Mouse (Mus musculus): ENCODE data around the gene Stat5b. TPM values are rescaled to one million over a fixed set of nuclear protein-coding genes. Genes with fewer than 3 reads are reported as not detected.
A peak's percentile ranks its signal among the peaks of the same experiment; 100 is the strongest.

Stat5b gene
- polyA plus RNA-seq, 1 experiment from 2014 or later: 14.9 TPM

DNA sequence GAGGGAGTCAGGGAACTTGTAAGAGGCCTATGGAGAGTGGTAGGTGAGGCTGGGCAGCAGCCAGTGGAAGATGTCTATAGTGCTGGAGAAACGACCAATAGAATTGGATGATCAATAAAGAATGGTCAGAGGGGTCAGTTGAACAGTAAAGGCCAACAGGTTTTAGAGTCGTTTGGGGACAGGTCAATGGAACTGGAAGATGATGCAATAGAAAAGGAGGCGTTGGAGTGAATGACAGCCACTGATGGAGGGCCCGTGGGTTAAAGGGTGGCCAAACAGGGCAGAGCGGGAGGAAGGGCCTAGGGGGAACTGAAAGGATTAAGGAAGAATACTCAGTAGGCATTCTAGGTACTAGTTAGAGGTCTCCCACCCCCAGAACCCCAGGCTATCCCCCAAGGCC is 103.4 kb downstream of the Stat5b start:
- no peaks in the 10 kb centered on the region for H3K36me3 ChIP-seq (replicated peaks)
- H3K4me1 ChIP-seq: peaks cover 6% of the 10 kb centered on the region
- H3K27ac ChIP-seq (replicated peaks): no peak overlapping the region
- 74% methylated on average over 5 of the region's 5 CpGs for WGBS
- no peak overlapping the region for H3K4me3 ChIP-seq
- peaks cover 33% of the 10 kb centered on the region for H3K27me3 ChIP-seq (replicated peaks; ENCODE audit: low read depth, poor library complexity, severe bottlenecking)
- no peak for DNase-seq (ENCODE audit: low spot score)
- no peaks in the 10 kb centered on the region for H3K9me3 ChIP-seq

DNA sequence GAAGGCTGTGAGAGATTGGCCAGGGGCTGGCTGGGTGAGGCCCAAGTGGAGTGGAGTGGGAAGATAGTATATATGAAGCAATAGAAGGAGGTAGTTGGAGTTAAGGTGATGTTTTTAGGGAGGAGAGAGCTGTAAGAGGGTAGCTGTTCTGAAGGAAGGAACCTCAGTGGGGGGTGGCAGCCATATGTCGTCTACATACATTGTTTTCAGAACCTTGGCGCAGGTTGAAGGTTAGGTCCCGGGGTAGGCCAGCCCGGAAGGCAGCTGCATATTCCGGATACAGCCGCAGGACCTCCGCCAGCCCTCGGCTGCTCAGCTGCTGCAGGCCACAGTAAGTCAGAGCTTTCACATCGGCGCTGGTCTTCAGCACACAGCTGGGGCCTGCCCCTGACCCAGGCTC is 104.0 kb downstream of the Stat5b start:
- H3K36me3 ChIP-seq (replicated peaks): no peaks in the 10 kb centered on the region
- H3K9me3 ChIP-seq: no peaks in the 10 kb centered on the region
- H3K4me1 ChIP-seq: peaks cover 6% of the 10 kb centered on the region
- no peak for DNase-seq (ENCODE audit: low spot score)
- no peak overlapping the region for H3K4me3 ChIP-seq
- no peak overlapping the region for H3K27ac ChIP-seq (replicated peaks)
- peaks cover 30% of the 10 kb centered on the region for H3K27me3 ChIP-seq (replicated peaks; ENCODE audit: low read depth, poor library complexity, severe bottlenecking)
- 82% methylated on average over 10 of the region's 10 CpGs for WGBS

DNA sequence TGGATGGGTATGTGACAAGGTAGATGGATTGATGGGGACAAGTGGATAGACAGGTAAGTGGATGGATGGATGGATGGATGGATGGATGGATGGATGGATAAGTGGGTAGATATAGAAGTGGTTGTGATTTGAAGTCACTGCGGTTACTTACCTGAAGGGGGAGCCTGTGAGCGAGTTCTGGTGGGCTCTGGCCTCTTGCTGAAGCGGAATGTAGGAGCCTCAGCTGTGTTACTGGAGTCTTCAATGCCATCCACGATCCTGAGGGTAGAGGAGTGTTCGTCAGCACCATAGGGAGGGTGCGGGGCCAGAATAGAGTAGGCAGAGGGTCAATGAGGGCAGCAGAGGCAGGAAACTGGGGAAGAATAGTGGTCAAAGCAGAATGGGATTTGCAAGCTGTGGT is 105.4 kb downstream of the Stat5b start:
- H3K9me3 ChIP-seq: no peaks in the 10 kb centered on the region
- peaks cover 23% of the 10 kb centered on the region for H3K27me3 ChIP-seq (replicated peaks; ENCODE audit: low read depth, poor library complexity, severe bottlenecking)
- H3K4me3 ChIP-seq: no peak overlapping the region
- WGBS: 15% methylated on average over 6 of the region's 6 CpGs
- peaks cover 6% of the 10 kb centered on the region for H3K4me1 ChIP-seq
- H3K36me3 ChIP-seq (replicated peaks): no peaks in the 10 kb centered on the region
- peak; percentile 60 for DNase-seq (ENCODE audit: low spot score)
- no peak overlapping the region for H3K27ac ChIP-seq (replicated peaks)

DNA sequence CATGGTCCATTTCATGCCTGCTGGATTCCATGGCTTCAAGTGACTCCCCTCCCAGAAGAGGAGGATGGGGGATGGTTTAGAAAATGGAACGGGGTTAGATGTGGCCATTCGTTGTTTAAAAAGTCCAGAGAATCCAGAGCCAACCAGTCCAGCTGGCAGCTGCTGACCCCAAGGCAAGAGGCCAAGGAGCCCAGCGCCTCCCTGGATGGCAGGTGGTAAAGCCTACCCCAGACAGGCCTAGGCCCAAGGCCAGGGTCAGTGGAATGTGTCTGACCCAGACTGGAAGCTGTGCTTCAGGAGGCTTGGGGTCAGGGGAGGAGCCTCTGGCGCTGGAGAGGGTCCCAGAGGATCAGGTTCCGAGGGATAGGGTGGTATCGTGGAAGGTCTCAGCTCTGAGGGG is 109.2 kb downstream of the Stat5b start:
- no peak for DNase-seq (ENCODE audit: low spot score)

DNA sequence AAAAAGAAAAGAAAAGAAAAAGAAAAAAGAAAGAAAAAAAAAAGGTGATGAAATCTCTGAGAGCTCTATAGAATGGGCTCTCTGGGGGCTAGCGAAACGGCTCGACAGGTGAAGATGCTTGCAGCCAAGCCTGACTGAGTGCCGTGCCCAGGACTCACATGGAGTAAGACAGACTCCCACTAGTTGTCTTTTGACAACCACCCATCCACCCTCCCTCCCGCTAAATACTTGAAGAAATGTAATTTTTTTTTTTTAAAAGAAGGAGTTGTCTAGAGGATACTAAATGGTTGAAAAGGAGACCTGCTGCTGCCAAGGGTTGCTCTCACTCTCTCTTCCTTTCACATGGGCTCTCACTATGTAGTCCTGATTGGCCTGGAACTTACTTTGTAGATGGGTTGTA is 111.8 kb downstream of the Stat5b start:
- Histone ChIP-seq H3K27me3 (replicated peaks; ENCODE audit: low read depth, poor library complexity, severe bottlenecking) (no peaks in the 10 kb centered on the region), H3K27ac (replicated peaks) (peak overlapping the region; percentile 91), H3K4me1 (peaks cover 22% of the 10 kb centered on the region), H3K9me3 (no peaks in the 10 kb centered on the region), H3K4me3 (peak overlapping the region; percentile 97), H3K36me3 (replicated peaks) (0 out of 2 replicates have a peak, but pooled peaks cover 5% of the 10 kb centered on the region)
- no peak for DNase-seq (ENCODE audit: low spot score)
- WGBS: 26% methylated on average over 5 of the region's 5 CpGs

More for the DNA sequence above, 109.2 kb downstream of the Stat5b start:
- H3K9me3 ChIP-seq: no peaks in the 10 kb centered on the region
- H3K4me3 ChIP-seq: no peak overlapping the region
- H3K4me1 ChIP-seq: peaks cover 21% of the 10 kb centered on the region
- no peak overlapping the region for H3K27ac ChIP-seq (replicated peaks)
- H3K27me3 ChIP-seq (replicated peaks; ENCODE audit: low read depth, poor library complexity, severe bottlenecking): no peaks in the 10 kb centered on the region
- H3K36me3 ChIP-seq (replicated peaks): no peaks in the 10 kb centered on the region
- WGBS: 80% methylated on average over 6 of the region's 6 CpGs

DNA sequence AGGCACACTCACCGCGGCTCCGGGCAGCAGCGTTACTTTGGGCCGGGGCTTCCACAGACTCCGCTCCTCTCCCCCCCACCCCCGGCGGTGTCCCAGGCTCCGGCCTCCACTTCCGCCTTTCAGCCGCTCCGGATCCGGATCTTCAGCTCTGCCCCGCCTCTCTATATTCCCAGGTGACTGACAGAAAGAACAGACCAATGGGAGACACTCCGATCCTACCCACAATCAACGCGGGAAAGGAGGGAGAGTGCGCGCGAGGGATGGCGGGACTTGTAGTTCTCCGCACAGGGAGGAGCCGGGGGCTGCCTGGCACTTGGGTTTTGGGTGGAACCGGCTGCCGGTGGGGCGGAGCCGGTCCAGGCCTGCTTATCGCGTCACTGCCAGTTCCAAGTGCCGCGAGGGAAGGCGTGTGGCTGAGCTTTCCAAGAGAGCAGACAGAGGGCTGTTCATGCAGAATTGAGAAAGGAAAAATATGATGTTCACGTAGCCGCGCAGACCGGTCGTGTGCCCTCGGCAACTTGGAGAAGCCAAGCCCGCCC is 112.4 kb downstream of the Stat5b start, which contains the start of gene Rab5c:
Rab5c (minus strand) TSS at position 150 of the 539 bp plus-strand sequence.
- peak within 1 kb of the TSS; percentile 97 for H3K4me3 ChIP-seq
- peak within 1 kb of the TSS; percentile 91 for H3K27ac ChIP-seq (replicated peaks)
- WGBS: under 1% methylated on average over 39 of the region's 39 CpGs
- DNase-seq (ENCODE audit: low spot score): peak; percentile 99
- H3K9me3 ChIP-seq: no peaks in the 10 kb centered on the region
- no peaks in the 10 kb centered on the region for H3K27me3 ChIP-seq (replicated peaks; ENCODE audit: low read depth, poor library complexity, severe bottlenecking)
- H3K36me3 ChIP-seq (replicated peaks): peaks cover 8% of the 10 kb centered on the region
- H3K4me1 ChIP-seq: peaks cover 22% of the 10 kb centered on the region

DNA sequence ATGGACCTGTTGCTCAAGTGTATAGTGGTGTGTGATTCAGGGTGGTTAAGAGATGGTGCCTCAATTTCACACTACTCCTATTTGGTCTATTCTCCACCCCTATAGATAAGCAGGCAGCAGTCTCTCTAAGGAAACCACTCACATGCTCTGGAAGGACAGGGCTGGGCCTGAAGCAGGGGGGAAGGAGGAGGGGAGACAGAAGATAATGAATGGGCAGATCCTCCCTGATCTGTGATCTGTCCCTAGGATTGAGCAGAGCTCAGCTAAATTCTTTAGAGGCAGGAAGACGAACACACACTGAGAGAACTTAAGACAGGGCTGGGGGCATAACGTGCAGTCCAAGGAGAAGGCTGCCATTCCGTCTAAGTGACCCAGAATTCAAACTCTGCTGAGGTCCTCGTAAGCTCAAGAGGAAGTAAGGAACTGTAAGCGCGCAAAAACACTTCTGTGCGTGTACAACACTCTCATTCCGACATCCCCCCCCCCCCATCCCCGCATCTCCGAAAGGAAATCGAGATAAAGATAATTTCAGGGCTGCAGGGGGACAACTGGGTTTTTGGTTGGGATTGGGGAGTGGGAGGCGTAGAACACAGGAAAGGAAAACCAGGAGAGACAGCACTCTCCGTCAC is 113.3 kb downstream of the Stat5b start:
- DNase-seq (ENCODE audit: low spot score): no peak
- WGBS: 2% methylated on average over 13 of the region's 13 CpGs
- H3K27ac ChIP-seq (replicated peaks): peak overlapping the region; percentile 91
- H3K27me3 ChIP-seq (replicated peaks; ENCODE audit: low read depth, poor library complexity, severe bottlenecking): no peaks in the 10 kb centered on the region
- H3K4me3 ChIP-seq: peak overlapping the region; percentile 97
- peaks cover 17% of the 10 kb centered on the region for H3K36me3 ChIP-seq (replicated peaks)
- no peaks in the 10 kb centered on the region for H3K9me3 ChIP-seq
- H3K4me1 ChIP-seq: peaks cover 22% of the 10 kb centered on the region

DNA sequence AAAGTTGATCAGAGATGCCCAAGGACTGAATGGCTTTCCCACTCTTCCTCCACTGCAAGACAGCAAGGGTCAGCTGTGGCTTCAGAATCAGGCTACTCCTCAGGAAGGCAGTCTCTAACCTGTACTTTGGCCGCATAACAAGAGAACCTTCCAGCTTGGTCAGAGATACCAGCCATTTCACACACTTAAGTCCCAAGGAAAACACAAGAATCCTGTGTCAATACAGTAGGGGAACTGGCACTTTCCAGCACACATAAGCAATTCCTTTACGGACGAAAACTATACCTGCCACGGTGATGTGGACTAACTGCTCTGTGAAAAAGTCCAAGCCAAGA is 113.8 kb downstream of the Stat5b start:
- H3K36me3 ChIP-seq (replicated peaks): peaks cover 22% of the 10 kb centered on the region
- H3K9me3 ChIP-seq: no peaks in the 10 kb centered on the region
- peak overlapping the region; percentile 97 for H3K4me3 ChIP-seq
- H3K27me3 ChIP-seq (replicated peaks; ENCODE audit: low read depth, poor library complexity, severe bottlenecking): no peaks in the 10 kb centered on the region
- peaks cover 22% of the 10 kb centered on the region for H3K4me1 ChIP-seq
- 86% methylated on average over 4 of the region's 4 CpGs for WGBS
- no peak for DNase-seq (ENCODE audit: low spot score)
- no peak overlapping the region for H3K27ac ChIP-seq (replicated peaks)

DNA sequence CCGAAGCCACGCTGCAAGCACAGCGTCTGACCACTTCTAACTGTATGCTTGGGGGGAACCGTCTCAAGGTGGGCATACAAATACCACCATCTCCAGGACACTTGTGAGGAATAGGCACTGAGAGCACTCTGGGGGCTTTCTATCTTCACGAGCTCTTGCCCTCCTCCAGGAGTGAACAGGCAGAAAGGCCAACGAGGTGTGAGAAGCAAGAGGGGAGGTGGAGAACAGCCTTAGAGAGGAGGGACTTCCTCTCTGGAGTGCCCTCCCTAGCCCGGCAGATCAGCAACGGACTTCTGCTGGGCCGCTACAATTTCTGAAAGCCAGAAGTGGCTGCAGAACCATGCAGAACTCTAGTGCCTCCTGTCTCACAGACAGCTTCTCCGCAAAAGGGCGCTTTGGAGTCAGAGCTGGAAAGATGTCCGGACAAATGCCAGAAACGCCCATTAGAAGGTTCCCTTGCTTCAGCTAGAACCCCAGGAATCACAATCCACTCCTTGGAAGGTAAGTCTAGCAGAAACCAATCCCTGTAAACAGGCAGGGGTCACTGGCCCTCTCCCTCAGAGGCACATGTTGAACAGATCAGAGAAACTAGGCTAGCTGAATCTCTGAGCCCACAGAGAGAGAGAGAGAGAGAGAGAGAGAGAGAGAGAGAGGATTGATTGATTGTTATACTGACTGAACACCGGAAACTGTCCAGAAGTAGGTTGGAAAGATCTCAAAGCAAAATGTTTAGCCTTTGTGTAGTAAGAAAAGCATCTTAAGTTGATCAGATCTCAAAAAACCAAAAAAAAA is 114.4 kb downstream of the Stat5b start:
- Histone ChIP-seq H3K27ac (replicated peaks) (no peak overlapping the region), H3K4me1 (peaks cover 22% of the 10 kb centered on the region), H3K9me3 (no peaks in the 10 kb centered on the region), H3K27me3 (replicated peaks; ENCODE audit: low read depth, poor library complexity, severe bottlenecking) (no peaks in the 10 kb centered on the region), H3K36me3 (replicated peaks) (peaks cover 25% of the 10 kb centered on the region), H3K4me3 (no peak overlapping the region; the same call in none of the 2 replicates)
- 83% methylated on average over 14 of the region's 14 CpGs for WGBS
- no peak for DNase-seq (ENCODE audit: low spot score)

DNA sequence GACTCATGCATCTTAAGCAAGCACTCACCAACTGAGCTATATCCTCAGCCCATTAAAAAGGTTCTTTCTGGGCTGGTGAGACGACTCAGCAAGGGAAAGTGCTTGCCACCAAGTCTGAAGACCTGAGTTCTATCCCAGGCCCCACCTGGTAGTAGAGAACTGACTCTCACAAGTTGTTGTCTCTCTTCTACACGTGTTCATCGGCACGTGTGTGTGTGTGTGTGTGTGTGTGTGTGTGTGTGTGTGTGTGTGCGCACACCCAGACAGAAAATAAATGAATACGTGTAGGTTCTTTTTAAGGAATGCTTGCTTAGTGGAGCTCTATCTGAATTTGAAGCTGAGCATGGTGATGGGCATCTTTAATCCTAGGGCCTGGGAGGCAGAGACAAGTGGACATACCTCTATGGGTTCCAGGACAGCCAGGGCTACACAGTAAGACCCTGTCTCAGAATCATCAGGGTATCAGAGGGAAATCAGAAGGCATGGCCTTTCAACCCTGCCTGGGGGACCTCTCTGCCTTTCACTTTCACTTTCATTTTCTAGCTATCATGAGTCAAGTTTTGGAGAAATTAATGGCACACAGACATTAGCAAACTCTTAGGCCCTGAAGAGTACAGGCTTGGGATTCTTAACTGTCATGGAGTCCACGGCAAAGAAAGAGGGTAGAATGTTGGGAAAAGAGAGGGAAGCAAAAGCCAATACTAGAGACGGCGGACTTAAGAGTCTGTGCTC is 115.2 kb downstream of the Stat5b start:
- Histone ChIP-seq H3K27ac (replicated peaks) (no peak overlapping the region), H3K4me1 (peaks cover 22% of the 10 kb centered on the region), H3K4me3 (no peak overlapping the region; the same call in 1 of the 2 replicates), H3K36me3 (replicated peaks) (peaks cover 25% of the 10 kb centered on the region), H3K9me3 (no peaks in the 10 kb centered on the region), H3K27me3 (replicated peaks; ENCODE audit: low read depth, poor library complexity, severe bottlenecking) (no peaks in the 10 kb centered on the region)
- no peak for DNase-seq (ENCODE audit: low spot score)
- 89% methylated on average over 9 of the region's 9 CpGs for WGBS

Measured in embryonic facial prominence, embryonic 10.5 days (tissue).